Mouse (Mus musculus) liver, adult 2 months (tissue): ENCODE results near the gene Gars. TPM values are rescaled to one million over a fixed set of nuclear protein-coding genes. Genes with fewer than 3 reads are reported as not detected.

Experiments used
- DNase-seq: peaks from one replicate; pipeline ENCODE4 v3.0.0-alpha.2; 2011; ENCODE audit warnings: low read depth, low spot score; ENCODE audit errors: extremely low read depth
- H3K27ac ChIP-seq: fragments of 200-500 bp; replicated peaks from 2 replicates; pipeline ENCODE4 v1.5.1; 2012; ENCODE audit warnings: low read depth, mild to moderate bottlenecking, control low read depth, inconsistent platforms, low read length; ENCODE audit not compliant: insufficient read depth
- H3K27me3 ChIP-seq: fragments of 200-500 bp; 2 replicates; pipeline ENCODE4 v1.6.1; 2012; ENCODE audit warnings: mild to moderate bottlenecking, moderate library complexity, low read length, inconsistent platforms; ENCODE audit not compliant: control insufficient read depth, insufficient read depth
- H3K36me3 ChIP-seq: fragments of 200-500 bp; 2 replicates; pipeline ENCODE4 v1.6.1; 2012; ENCODE audit warnings: low read length, inconsistent platforms; ENCODE audit not compliant: control insufficient read depth, insufficient read depth
- H3K4me1 ChIP-seq: fragments of 200-500 bp; 2 replicates; pipeline ENCODE4 v1.6.1; 2011; ENCODE audit warnings: low read length; ENCODE audit not compliant: control insufficient read depth, insufficient read depth
- H3K4me3 ChIP-seq: fragments of 200-500 bp; 2 replicates; pipeline ENCODE4 v1.5.1; 2011; ENCODE audit warnings: low read depth, mild to moderate bottlenecking, control low read depth, low read length, moderate library complexity; ENCODE audit not compliant: insufficient read depth
- H3K79me2 ChIP-seq: fragments of 200-500 bp; 2 replicates; pipeline ENCODE4 v1.6.1; 2012; ENCODE audit warnings: inconsistent platforms, mild to moderate bottlenecking, low read length, moderate library complexity; ENCODE audit not compliant: control insufficient read depth, insufficient read depth
- H3K9ac ChIP-seq: fragments of 200-500 bp; 2 replicates; pipeline ENCODE4 v1.6.1; 2012; ENCODE audit warnings: low read depth, mild to moderate bottlenecking, control low read depth, inconsistent platforms, low read length
- CTCF ChIP-seq: fragments of 200-500 bp; IDR thresholded peaks from 2 replicates; pipeline ENCODE4 v1.5.1; 2011; ENCODE audit warnings: low read depth, low read length, control low read depth
- POLR2A ChIP-seq: fragments of 200-500 bp; IDR thresholded peaks from 2 replicates; pipeline ENCODE4 v1.6.1; 2011; ENCODE audit warnings: low read length, control low read depth; ENCODE audit not compliant: insufficient read depth; ENCODE audit errors: extremely low read depth
- WGBS: fragments of 180-500 bp; shearing (Covaris S2); methylation state at CpG from one replicate; pipeline ENCODE4 v1.1.7; 2018; 5-methylcytosine and 5-hydroxymethylcytosine counted together
- polyA plus RNA-seq: library from polyadenylated mRNA; depleted of rRNA; stranded (reverse); fragments of >200 nt; gene quantifications from 2 replicates; pipeline ENCODE4 v1.2.3, GENCODE M21; 2012; rRNA removed
- total RNA-seq: library from RNA; depleted of rRNA; stranded (reverse); fragments of >200 nt; gene quantifications from 2 replicates; pipeline ENCODE4 v1.2.3, GENCODE M21; 2014; rRNA removed

Gars gene
- total and polyA plus RNA-seq, 2 experiments, result 18.2 to 35.7 TPM

GRCm38 (mm10) chr6:55123056-55123455 is 85.2 kb downstream of the Gars start:
- Histone ChIP-seq H3K9ac (no peak overlapping the region), H3K36me3 (no peaks in the 10 kb centered on the region), H3K4me1 (no peaks in the 10 kb centered on the region), H3K4me3 (no peak overlapping the region), H3K27me3 (no peaks in the 10 kb centered on the region), H3K27ac (no peak overlapping the region), H3K79me2 (no peaks in the 10 kb centered on the region)
- DNase-seq, result no peak
- WGBS, result 61% methylated on average over 4 of the region's 4 CpGs
- TF ChIP-seq CTCF (no peak), POLR2A (no peak)

GRCm38 (mm10) chr6:55126576-55126975 is 88.8 kb downstream of the Gars start:
- H3K36me3 ChIP-seq, result no peaks in the 10 kb centered on the region
- 87% methylated on average over 5 of the region's 5 CpGs for WGBS
- no peak for DNase-seq
- TF ChIP-seq CTCF, result no peak
- no peak for TF ChIP-seq POLR2A
- H3K79me2 ChIP-seq, result no peaks in the 10 kb centered on the region
- H3K27me3 ChIP-seq, result no peaks in the 10 kb centered on the region
- no peak overlapping the region for H3K27ac ChIP-seq
- no peak overlapping the region for H3K4me3 ChIP-seq
- H3K4me1 ChIP-seq, result no peaks in the 10 kb centered on the region
- no peak overlapping the region for H3K9ac ChIP-seq

- H3K27me3 ChIP-seq, result no peaks in the 10 kb centered on the region
- DNase-seq, result no peak
- H3K36me3 ChIP-seq, result no peaks in the 10 kb centered on the region
- TF ChIP-seq POLR2A (no peak), CTCF (no peak)
- H3K4me3 ChIP-seq, result no peak overlapping the region
- no peak overlapping the region for H3K9ac ChIP-seq
- H3K27ac ChIP-seq, result no peak overlapping the region
- no peaks in the 10 kb centered on the region for H3K4me1 ChIP-seq
- H3K79me2 ChIP-seq, result no peaks in the 10 kb centered on the region
Measured at GRCm38 (mm10) chr6:55128391-55128790, 90.6 kb downstream of the Gars start.

Other genes starting within 250 kb of the Gars start
- gene Znrf2, start 221.1 kb upstream of the Gars start, total RNA-seq, result 27.8 and 28.1 TPM in 2 replicates
- 15.8 and 16.2 TPM in 2 replicates for gene Znrf2, start 221.1 kb upstream of the Gars start, polyA plus RNA-seq
- 7.0 and 12.1 TPM in 2 replicates for gene Nod1, start 65.4 kb upstream of the Gars start, total RNA-seq
- 8.1 and 8.4 TPM in 2 replicates for gene Nod1, start 65.4 kb upstream of the Gars start, polyA plus RNA-seq
- gene Ggct, start 45.1 kb upstream of the Gars start, total RNA-seq, result 8.7 and 11.7 TPM in 2 replicates
- 6.2 and 6.6 TPM in 2 replicates for gene Ggct, start 45.1 kb upstream of the Gars start, polyA plus RNA-seq
- gene Crhr2, start 95.0 kb downstream of the Gars start, total RNA-seq, result 0.09 and 0.13 TPM in 2 replicates
- gene Crhr2, start 95.0 kb downstream of the Gars start, polyA plus RNA-seq, result 0.64 and 1.2 TPM in 2 replicates
- gene Inmt, start 137.0 kb downstream of the Gars start, total RNA-seq, result 2,150 and 2,435 TPM in 2 replicates
- 370 and 421 TPM in 2 replicates for gene Inmt, start 137.0 kb downstream of the Gars start, polyA plus RNA-seq
- gene Mindy4, start 165.4 kb downstream of the Gars start, total RNA-seq, result 4.1 and 7.7 TPM in 2 replicates
- gene Mindy4, start 165.4 kb downstream of the Gars start, polyA plus RNA-seq, result 3.3 and 4.3 TPM in 2 replicates